Mouse (Mus musculus): ENCODE data around the gene Gm37240.

Gm37240 gene

GRCm38 (mm10) chr3:84484333-84484732, 1403.0 kb downstream of the Gm37240 start:
- no peak for DNase-seq

GRCm38 (mm10) chr3:84482121-84482520, 1405.2 kb downstream of the Gm37240 start:
- DNase-seq: no peak

- DNase-seq: no peak
These were observed 1406.2 kb downstream of the Gm37240 start for GRCm38 (mm10) chr3:84481104-84481503.

- peak; percentile 26 to 38 for DNase-seq
These were observed 1407.1 kb downstream of the Gm37240 start, which contains the start of gene Fhdc1 for GRCm38 (mm10) chr3:84480006-84480897. Fhdc1 (minus strand) TSS chr3:84480429.

GRCm38 (mm10) chr3:84479293-84480005, 1407.9 kb downstream of the Gm37240 start:
- DNase-seq: peak in 1 of 2 experiments; percentile 6

- no peak for DNase-seq
These were observed 1408.4 kb downstream of the Gm37240 start for GRCm38 (mm10) chr3:84478896-84479292.

GRCm38 (mm10) chr3:84478195-84478594, 1409.1 kb downstream of the Gm37240 start:
- DNase-seq: no peak

GRCm38 (mm10) chr3:84477498-84477897, 1409.8 kb downstream of the Gm37240 start:
- no peak for DNase-seq

GRCm38 (mm10) chr3:84474981-84475775, 1412.1 kb downstream of the Gm37240 start:
- no peak for DNase-seq

GRCm38 (mm10) chr3:84474398-84474797, 1412.9 kb downstream of the Gm37240 start:
- no peak for DNase-seq

- DNase-seq: no peak
These were observed 1414.4 kb downstream of the Gm37240 start for GRCm38 (mm10) chr3:84472955-84473354.

GRCm38 (mm10) chr3:84472527-84472926, 1414.8 kb downstream of the Gm37240 start:
- DNase-seq: no peak

- no peak for DNase-seq
These were observed 1416.2 kb downstream of the Gm37240 start for GRCm38 (mm10) chr3:84471146-84471545.

- DNase-seq: no peak
These were observed 1419.2 kb downstream of the Gm37240 start for GRCm38 (mm10) chr3:84468111-84468453.

GRCm38 (mm10) chr3:84467419-84468110, 1419.8 kb downstream of the Gm37240 start:
- no peak for DNase-seq

- DNase-seq: no peak
These were observed 1421.4 kb downstream of the Gm37240 start for GRCm38 (mm10) chr3:84465822-84466500.

- no peak for DNase-seq
These were observed 1425.6 kb downstream of the Gm37240 start for GRCm38 (mm10) chr3:84461687-84462086.

GRCm38 (mm10) chr3:84460952-84461351, 1426.4 kb downstream of the Gm37240 start:
- peak in 1 of 2 experiments; percentile 11 for DNase-seq

GRCm38 (mm10) chr3:84460499-84460898, 1426.8 kb downstream of the Gm37240 start:
- peak in 1 of 2 experiments; percentile 10 for DNase-seq

GRCm38 (mm10) chr3:84455733-84456417, 1431.4 kb downstream of the Gm37240 start:
- no peak for DNase-seq

GRCm38 (mm10) chr3:84450651-84451050, 1436.7 kb downstream of the Gm37240 start:
- DNase-seq: no peak

All from thymus, postnatal 36 days (tissue).